8 mouse cellular contexts compared by ENCODE assay signal in the genomic region with DNA sequence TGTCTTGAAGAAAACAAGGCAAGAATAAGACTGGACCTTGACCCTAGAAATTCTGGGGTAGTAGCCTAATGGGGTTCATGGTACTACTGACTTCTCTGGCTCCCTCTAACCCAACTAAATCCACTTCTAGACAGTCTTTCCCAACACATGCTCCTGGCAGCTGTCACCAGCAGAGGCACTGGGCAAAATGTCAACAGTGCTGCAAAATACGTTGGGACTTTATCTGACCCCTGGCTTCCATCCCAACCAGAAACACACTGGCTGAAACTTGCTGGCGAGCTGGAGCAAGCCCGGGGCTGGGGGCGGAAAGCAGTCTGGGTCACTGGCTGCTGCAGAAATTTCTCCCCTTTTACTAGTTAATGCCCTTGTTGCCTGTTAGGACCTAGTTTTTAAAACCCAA. TPM values are rescaled to one million over a fixed set of nuclear protein-coding genes. Genes with fewer than 3 reads are reported as not detected.
DNase-seq lines count a peak whose midpoint lies in the region; ATAC-seq lines count a peak whose summit lies in the region.

No protein-coding gene starts in this region.

- H3K27ac ChIP-seq in embryonic facial prominence, embryonic 12.5 days, result peak overlapping the region; percentile 76
- peak overlapping the region; percentile 97 for H3K27ac ChIP-seq in heart, embryonic 12.5 days (ENCODE audit: poor library complexity, severe bottlenecking)
- H3K27ac ChIP-seq in kidney, embryonic 15.5 days, result peak overlapping the region; percentile 86

- intact Hi-C loops in left cerebral cortex, postnatal 14 days (cut with DNase I), result no loop called here

- H3K27me3 ChIP-seq in embryonic facial prominence, embryonic 12.5 days, result no peaks in the 10 kb centered on the region
- no peaks in the 10 kb centered on the region for H3K27me3 ChIP-seq in heart, embryonic 12.5 days (replicated peaks)
- no peaks in the 10 kb centered on the region for H3K27me3 ChIP-seq in kidney, embryonic 15.5 days

- DNase-seq in MN1 (ENCODE audit: low spot score), result peak; percentile 84
- peak; percentile 88 for DNase-seq in lung, postnatal 25 days (ENCODE audit: low spot score)
- DNase-seq in thymus, postnatal 36 days, result no peak
- no peak for DNase-seq in thymus, postnatal 25 days
- DNase-seq in left cerebral cortex, postnatal 14 days (ENCODE audit: low spot score in 2 of 2), result no peak

- no peak overlapping the region for H3K9ac ChIP-seq in embryonic facial prominence, embryonic 12.5 days
- peak overlapping the region; percentile 63 for H3K9ac ChIP-seq in heart, embryonic 12.5 days
- peak overlapping the region; percentile 33 for H3K9ac ChIP-seq in kidney, embryonic 15.5 days

- no peaks in the 10 kb centered on the region for H3K36me3 ChIP-seq in embryonic facial prominence, embryonic 12.5 days
- H3K36me3 ChIP-seq in heart, embryonic 12.5 days, result no peaks in the 10 kb centered on the region
- H3K36me3 ChIP-seq in kidney, embryonic 15.5 days, result no peaks in the 10 kb centered on the region

- no peaks in the 10 kb centered on the region for H3K9me3 ChIP-seq in embryonic facial prominence, embryonic 12.5 days
- H3K9me3 ChIP-seq in heart, embryonic 12.5 days (replicated peaks), result no peaks in the 10 kb centered on the region
- no peaks in the 10 kb centered on the region for H3K9me3 ChIP-seq in kidney, embryonic 15.5 days (replicated peaks)

- H3K4me3 ChIP-seq in embryonic facial prominence, embryonic 12.5 days, result peak overlapping the region; percentile 19; the same call in 1 of the 2 replicates
- peak overlapping the region; percentile 33 for H3K4me3 ChIP-seq in heart, embryonic 12.5 days
- H3K4me3 ChIP-seq in kidney, embryonic 15.5 days (replicated peaks), result peak overlapping the region; percentile 34

- H3K4me2 ChIP-seq in embryonic facial prominence, embryonic 12.5 days (replicated peaks), result peak overlapping the region; percentile 51
- H3K4me2 ChIP-seq in heart, embryonic 12.5 days, result peak overlapping the region; percentile 71
- peak overlapping the region; percentile 64 for H3K4me2 ChIP-seq in kidney, embryonic 15.5 days

- peaks cover 41% of the 10 kb centered on the region for H3K4me1 ChIP-seq in embryonic facial prominence, embryonic 12.5 days
- peaks cover 55% of the 10 kb centered on the region for H3K4me1 ChIP-seq in heart, embryonic 12.5 days (replicated peaks)
- peaks cover 48% of the 10 kb centered on the region for H3K4me1 ChIP-seq in kidney, embryonic 15.5 days

- ATAC-seq in embryonic facial prominence, embryonic 12.5 days (ENCODE audit: insufficient number of reproducible peaks, insufficient read depth, low FRiP score, low TSS enrichment), result no peak
- peak; percentile 30; the same call in 1 of the 2 replicates for ATAC-seq in heart, embryonic 12.5 days (ENCODE audit: insufficient number of reproducible peaks, low FRiP score)
- peak; percentile 34 for ATAC-seq in kidney, embryonic 15.5 days (replicated peaks; ENCODE audit: low FRiP score)

- 6% methylated on average over 4 of the region's 4 CpGs for WGBS in embryonic facial prominence, embryonic 12.5 days
- 4% methylated on average over 4 of the region's 4 CpGs for WGBS in heart, embryonic 12.5 days
- WGBS in kidney, embryonic 15.5 days, result 6% methylated on average over 4 of the region's 4 CpGs

RNA-seq across cellular contexts. Expression of a gene that starts 35.5 kb away (rescaled TPM):
- 81.2 and 92.3 TPM in 2 replicates for polyA plus RNA-seq in embryonic facial prominence, embryonic 12.5 days (2016; fragmentation: Nextera tagmentation; extraction: Ambion mirVana)
- 23.9 and 25.7 TPM in 2 replicates for polyA plus RNA-seq in heart, embryonic 12.5 days (2016; fragmentation: Nextera tagmentation; extraction: Ambion mirVana)
- 31.0 and 36.3 TPM in 2 replicates for polyA plus RNA-seq in kidney, embryonic 15.5 days (2015; fragmentation: Nextera tagmentation; extraction: Ambion mirVana)
- total RNA-seq in left cerebral cortex, postnatal 14 days (2021), result 10 to 100 TPM; 52.5 to 76.3 TPM

RNA-seq across cellular contexts. Expression of a gene that starts 36.8 kb away (rescaled TPM):
- 18.9 and 19.9 TPM in 2 replicates for polyA plus RNA-seq in embryonic facial prominence, embryonic 12.5 days (2016; fragmentation: Nextera tagmentation; extraction: Ambion mirVana)
- polyA plus RNA-seq in heart, embryonic 12.5 days (2016; fragmentation: Nextera tagmentation; extraction: Ambion mirVana), result 31.4 and 32.8 TPM in 2 replicates
- 27.1 and 30.2 TPM in 2 replicates for polyA plus RNA-seq in kidney, embryonic 15.5 days (2015; fragmentation: Nextera tagmentation; extraction: Ambion mirVana)
- total RNA-seq in left cerebral cortex, postnatal 14 days (2021), result 10 to 100 TPM; 46.3 to 50.6 TPM

Comparison
In these comparisons a context has a peak if more than half of its experiments do, and no peak if none do; other contexts are left out.
1. DNase-seq: peak in MN1 (single experiment) and lung, postnatal 25 days (single experiment); none in thymus, postnatal 36 days (0 of 2), thymus, postnatal 25 days (single experiment) and left cerebral cortex, postnatal 14 days (0 of 2).
2. Peak in every context shown above with its lines, with median percentiles within 50 percentile points of each other: H3K27ac ChIP-seq, H3K4me2 ChIP-seq and H3K4me3 ChIP-seq.